Mouse (Mus musculus): Measurements from ENCODE around the gene Ipo4. TPM values are rescaled to one million over a fixed set of nuclear protein-coding genes. Genes with fewer than 3 reads are reported as not detected.

The Ipo4 gene
- 23.0 and 64.0 TPM in 2 replicates for total RNA-seq (2017)

DNA sequence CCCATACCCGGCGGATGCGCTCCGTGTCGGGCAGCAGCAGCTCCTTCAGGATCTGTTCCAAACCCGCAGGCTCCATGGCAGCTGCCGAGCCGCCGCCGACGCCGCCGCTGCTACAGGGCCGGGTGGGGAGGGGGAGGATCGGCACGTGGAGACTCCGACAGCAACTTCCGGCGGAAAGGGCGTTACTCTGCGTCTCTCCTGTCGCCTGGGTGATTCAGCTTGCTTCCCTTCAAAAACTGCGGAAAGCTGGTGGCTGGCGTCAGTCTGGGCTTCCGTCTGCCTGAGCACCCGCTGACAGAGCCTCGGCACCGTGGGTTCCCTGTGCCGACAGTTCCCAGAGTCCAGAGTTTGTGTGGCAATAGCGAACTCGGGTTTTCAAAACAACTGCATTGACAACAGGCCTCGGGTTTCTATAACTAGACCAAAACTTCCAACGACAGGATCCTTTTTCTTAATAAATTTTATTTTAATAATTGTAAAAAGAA is at the start of gene Ipo4:
Gene Ipo4, minus strand, starts transcription at position 435 of the 485 bp plus-strand sequence.
- ATAC-seq (replicated peaks; ENCODE audit: low read depth, poor library complexity, severe bottlenecking): peak; percentile 96

DNA sequence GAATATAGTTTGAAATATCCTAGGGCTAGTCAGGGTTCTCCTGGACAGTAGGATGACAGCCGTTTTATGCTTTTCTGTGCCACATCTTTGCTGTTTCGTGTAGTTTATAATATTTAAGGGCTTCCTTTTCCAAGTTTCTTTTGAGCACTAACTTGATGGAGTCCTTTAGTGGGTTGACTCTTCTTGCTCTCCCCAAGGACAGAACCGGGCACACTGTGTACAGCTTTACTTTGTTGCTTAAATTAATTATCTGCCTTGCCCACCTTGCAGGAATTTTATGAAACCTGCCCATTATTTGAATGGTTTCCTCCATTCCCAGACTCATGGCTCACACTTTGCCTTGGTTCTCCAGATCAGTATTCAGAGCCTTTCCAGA is 46.3 kb upstream of the Ipo4 start:
- no peak for ATAC-seq (replicated peaks; ENCODE audit: low read depth, poor library complexity, severe bottlenecking)

DNA sequence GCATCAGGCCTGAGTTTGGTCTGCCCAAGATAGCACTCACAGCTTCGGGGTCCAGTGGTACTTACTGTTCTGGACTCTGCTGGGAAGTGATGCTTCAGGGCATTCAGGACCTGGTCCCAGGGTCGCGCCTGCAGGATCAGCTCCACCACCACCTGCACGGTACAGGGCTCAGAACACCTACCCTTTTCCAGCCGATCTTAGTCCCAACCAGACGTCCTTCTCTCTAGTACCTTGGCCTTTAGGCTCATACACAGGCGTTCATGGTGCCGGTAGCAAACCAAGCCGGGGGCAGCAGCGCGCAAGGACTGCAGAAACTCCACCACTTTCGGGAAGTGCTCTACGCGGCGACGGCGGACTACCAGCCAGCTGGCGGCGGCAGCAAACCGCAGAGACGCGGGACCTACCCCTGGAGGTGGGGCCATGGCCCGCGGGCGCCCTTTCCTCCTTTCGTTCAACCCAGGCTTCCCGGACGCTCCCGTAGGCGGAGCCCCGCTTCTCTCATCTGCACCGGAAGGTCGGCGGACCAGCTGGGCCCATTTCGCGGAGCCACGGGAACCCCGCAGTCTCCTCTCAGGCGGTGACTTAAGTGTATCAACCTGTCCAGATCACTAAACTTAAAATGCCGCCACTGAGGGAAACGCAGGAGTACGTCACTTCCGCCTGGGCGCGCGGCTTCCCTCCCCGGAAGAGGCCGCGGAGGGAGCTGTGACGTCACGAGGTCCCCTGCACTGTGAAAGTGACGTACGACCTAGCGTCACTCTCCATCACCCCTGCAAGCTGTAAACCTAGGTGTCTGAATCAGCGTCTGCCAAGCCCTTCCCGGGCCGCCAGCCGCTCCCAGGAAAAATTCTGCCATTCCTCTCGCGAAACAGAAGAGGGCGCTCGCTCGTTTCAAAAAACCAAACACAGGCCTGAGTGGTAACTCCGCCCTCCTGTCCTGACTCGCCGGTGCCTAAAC is 45.7 kb upstream of the Ipo4 start, which contains the start of gene Tinf2:
Gene Tinf2, minus strand, starts transcription at position 661 of the 958 bp plus-strand sequence.
- peak; percentile 94 for ATAC-seq (replicated peaks; ENCODE audit: low read depth, poor library complexity, severe bottlenecking)

DNA sequence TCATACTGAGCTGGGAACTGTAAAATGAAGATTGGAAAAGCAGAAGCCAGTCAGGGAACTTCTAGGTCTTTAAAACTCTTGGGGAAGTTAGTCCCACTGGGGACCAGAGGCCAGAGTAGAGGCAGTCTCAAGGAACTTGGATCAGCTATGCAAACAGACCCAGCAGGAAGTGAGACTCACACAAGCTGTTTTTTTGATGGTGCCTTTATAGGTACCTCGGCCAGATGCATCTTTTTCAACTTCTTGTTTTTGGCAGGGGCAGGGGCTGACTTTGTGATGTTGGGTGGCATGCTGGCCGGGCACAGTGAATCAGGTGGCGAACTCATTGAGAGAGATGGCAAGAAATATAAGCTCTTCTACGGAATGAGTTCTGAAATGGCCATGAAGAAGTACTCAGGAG is 41.9 kb upstream of the Ipo4 start:
- ATAC-seq (replicated peaks; ENCODE audit: low read depth, poor library complexity, severe bottlenecking): no peak

DNA sequence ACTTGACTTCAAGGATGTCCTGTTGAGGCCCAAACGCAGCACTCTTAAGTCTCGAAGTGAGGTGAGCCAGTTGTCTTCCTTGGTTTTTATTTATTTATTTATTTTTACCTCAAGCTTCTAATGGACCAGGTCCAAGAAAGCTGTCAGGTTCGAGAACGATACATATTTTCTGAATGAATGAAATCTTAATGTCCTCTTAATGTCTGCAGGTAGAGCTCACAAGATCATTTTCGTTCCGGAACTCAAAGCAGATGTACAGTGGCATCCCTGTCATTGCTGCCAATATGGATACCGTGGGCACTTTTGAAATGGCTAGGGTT is 36.9 kb upstream of the Ipo4 start:
- ATAC-seq (replicated peaks; ENCODE audit: low read depth, poor library complexity, severe bottlenecking): no peak

DNA sequence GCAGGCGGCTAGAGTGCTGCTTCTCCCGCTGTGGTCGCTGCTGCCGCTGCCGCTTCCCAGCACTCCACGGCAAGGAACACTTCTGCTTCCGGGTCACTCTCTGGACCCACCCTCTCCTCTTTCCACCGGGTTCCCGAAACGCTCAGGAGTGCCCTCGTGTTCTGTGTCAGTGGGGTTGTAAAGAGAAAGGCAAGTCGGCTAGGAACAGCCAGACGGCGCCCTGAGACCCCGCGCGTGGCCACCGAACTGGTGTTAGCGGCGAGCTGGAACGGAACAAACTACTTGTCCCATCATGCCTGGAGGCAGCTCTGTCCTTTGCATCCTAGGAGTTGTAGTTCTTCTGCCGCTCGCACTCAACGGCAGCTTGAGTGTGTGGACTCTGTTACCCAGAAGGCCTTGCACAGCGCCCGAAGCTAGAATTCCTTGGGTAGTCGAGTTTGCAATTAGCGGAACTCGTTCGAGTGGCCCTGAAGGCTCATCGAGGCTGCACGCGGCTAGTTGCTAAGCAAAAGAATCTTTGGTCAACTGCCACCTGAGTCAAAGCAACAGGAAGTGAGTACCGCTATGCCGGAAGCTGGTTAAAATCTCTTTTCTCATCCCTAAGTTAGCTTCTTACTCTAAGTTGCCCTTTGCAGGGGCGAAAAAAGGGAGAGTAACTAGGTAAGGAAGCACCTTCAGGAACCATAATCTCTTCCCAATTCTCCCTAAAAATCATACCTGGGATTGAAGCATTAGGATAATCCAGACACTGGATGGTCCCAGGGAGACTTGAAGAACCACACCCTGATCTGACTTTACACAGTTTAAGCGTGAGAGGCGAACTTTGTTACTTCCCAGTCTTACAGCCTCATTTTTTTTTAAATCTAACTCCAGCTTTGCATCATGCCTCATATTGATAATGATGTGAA is 36.3 kb upstream of the Ipo4 start, which contains the start of the genes Gmpr2 and Nedd8:
Gene Gmpr2, plus strand, starts transcription at position 109 of the 908 bp plus-strand sequence.
Gene Nedd8, minus strand, starts transcription at position 292 of the 908 bp plus-strand sequence.
- peak; percentile 99 for ATAC-seq (replicated peaks; ENCODE audit: low read depth, poor library complexity, severe bottlenecking)

DNA sequence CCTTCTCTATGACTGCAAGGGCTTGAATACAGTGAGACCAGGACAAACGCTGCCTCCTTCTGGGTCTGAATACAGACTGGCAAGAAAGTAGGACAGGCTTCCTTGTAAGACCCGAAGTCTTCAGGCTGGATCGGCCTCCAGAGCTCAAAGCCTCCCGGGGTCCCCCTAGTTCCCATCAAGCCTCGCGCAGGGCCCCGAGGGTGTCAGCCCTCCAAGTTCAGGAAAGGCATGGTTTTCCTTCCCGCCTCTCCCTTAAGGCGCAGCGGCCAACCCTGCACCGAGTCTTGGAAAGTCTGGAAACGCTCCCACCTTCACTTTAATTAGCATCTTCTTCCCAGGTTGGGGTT is 35.7 kb upstream of the Ipo4 start:
- peak; percentile 12; the same call in 1 of the 2 replicates for ATAC-seq (replicated peaks; ENCODE audit: low read depth, poor library complexity, severe bottlenecking)

DNA sequence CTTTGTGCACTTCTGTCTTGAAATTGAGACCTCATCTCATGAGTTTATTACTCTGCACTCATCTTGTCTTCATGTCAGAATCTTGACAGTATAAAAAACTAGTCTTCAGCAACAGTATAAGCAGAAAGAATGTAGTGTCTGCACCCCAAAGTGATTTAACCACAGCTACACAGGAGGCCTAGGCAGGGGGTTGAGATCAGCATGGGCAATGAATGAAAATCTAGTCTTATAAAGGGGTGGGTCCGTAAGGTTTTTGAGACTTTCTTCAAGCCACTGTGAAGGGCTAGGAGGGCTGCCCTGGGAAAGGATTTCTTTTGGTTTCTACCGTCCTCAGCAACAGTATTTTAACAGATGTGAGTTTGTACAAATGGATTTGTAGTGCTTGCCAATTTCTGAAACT is 24.9 kb upstream of the Ipo4 start:
- ATAC-seq (replicated peaks; ENCODE audit: low read depth, poor library complexity, severe bottlenecking): peak; percentile 13; the same call in 1 of the 2 replicates

DNA sequence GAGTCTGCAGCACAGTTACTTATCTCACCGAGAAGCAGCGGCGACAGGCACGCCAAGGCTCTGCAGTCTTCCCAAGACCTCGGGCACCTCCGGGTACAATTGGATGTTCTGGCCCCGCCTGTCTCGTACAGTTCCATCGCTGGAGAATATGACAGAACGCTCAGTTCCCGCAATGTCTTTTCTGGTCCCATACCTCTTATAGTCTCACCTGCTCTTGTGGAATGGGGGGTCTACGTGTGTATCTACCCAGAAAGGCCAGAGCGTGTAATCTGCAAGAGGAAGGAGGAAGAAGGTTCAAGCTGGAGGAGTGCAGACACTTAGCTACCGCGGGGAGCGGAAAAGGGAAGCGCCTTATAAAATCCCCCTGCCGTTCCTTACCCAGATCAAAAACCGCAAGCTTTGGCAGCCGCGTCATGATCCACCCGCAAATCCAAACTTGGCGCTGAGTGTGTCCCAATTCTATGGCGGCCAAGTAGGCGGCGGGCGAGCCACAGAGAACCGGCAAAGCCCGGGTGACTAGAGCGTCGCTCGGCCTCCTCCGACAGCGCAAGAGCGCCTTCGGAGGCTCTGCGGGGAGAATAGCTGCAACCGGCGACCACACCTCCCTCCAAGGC is 24.3 kb upstream of the Ipo4 start, which contains the start of gene Mdp1:
Gene Mdp1, minus strand, starts transcription at position 549 of the 614 bp plus-strand sequence.
- ATAC-seq (replicated peaks; ENCODE audit: low read depth, poor library complexity, severe bottlenecking): peak; percentile 97

DNA sequence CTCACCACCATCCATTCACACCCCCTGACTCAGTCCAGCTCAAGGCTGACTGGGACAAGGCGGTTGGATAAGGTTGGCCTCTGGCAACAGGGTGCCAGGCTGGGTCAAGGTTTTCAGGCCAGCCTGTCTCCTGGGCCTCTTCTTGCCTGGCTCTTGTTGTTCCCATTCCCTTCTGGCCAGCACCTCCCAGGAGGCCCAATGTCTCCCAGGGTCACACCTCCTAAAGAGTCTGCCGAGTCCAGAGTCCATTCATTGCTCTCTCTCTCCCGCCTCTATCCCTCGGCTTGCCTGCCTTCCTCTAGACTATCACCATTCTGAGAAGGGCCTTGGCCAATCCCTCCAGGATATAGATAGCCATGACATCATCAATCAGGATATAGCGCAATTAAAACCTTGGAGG is 22.3 kb upstream of the Ipo4 start:
- no peak for ATAC-seq (replicated peaks; ENCODE audit: low read depth, poor library complexity, severe bottlenecking)

DNA sequence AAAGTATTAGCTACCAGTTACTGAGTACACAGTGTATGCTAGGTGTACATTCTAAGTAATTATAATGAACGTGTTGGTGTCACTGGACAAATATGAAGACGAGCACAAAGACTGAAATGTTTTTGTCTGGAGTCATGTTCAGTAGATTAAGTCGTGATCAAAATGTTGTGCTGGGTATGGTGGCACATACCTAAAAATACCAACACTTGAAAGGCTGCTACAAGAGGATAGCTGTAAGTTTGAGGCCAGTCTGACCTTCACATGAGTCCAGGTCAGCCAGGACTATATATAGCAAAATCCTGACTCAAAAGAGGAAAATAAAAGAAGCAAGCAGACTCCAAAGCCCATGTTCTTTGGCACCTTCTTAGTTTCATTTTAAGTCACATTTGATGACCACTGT is 21.2 kb upstream of the Ipo4 start:
- ATAC-seq (replicated peaks; ENCODE audit: low read depth, poor library complexity, severe bottlenecking): no peak

DNA sequence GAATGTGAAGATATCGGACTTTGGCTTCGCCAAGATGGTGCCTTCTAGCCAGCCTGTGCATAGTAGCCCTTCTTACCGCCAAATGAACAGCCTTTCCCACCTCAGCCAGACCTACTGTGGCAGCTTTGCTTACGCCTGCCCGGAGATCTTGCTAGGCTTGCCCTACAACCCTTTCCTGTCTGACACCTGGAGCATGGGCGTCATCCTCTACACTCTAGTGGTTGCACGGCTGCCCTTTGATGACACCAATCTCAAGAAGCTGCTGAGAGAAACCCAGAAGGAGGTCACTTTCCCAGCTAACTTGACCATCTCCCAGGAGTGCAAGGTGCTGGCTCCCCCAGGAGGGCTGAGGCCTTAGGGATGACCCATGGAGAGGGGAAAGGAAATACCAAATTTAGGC is 15.8 kb upstream of the Ipo4 start:
- ATAC-seq (replicated peaks; ENCODE audit: low read depth, poor library complexity, severe bottlenecking): no peak

DNA sequence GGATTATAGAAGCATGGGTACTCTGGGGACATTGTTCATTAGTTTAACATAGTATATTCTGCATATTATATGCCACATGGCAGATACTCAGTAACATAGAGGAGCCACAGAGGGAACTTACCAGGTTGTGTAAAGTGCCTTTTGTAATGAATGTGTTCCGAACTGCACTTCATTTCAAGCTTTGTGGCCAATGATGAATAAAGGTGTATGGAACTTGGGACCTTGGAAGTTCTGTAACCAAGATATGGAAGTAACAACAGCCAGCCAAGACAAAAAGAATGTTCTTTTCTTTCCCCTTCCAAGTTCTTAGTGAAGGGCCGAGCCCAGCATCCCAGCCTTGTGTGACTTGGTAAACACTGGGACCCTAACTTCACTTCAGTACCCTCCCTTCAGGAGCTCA is 14.1 kb upstream of the Ipo4 start, which contains the start of gene Tssk4:
Gene Tssk4, plus strand, starts transcription at position 301 of the 400 bp plus-strand sequence.
- no peak for ATAC-seq (replicated peaks; ENCODE audit: low read depth, poor library complexity, severe bottlenecking)

DNA sequence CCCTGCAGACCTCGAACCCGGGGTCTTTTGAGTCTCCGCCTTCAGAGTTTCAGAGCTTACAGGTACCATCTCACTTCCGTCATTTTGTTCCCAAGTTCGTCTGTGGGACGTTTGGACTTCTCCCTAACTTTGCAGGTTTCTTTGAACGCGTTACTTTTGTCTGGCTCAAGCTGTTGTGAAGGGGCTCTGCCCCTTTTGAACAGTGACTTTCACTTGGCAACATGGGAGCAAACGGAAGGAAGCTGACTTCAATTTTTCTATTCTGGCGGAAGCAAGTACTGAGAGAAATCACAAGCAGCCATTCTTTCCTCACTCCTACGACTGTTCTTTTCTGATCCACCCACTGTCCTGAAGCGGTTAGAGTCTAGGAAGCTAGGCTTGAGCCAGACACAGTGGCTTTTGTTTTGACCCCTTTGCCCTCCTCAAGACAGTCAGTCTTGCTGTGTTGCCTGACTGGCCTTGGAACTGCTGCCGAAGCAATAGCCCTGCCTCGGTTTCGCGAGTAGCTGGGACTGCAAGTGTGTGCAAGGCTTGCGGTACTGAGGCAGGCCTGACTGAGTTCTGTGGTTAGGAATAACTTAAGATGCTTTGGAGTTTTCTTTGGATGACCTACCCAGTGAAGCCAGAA is 8.6 kb upstream of the Ipo4 start:
- ATAC-seq (replicated peaks; ENCODE audit: low read depth, poor library complexity, severe bottlenecking): peak; percentile 10; the same call in 1 of the 2 replicates

DNA sequence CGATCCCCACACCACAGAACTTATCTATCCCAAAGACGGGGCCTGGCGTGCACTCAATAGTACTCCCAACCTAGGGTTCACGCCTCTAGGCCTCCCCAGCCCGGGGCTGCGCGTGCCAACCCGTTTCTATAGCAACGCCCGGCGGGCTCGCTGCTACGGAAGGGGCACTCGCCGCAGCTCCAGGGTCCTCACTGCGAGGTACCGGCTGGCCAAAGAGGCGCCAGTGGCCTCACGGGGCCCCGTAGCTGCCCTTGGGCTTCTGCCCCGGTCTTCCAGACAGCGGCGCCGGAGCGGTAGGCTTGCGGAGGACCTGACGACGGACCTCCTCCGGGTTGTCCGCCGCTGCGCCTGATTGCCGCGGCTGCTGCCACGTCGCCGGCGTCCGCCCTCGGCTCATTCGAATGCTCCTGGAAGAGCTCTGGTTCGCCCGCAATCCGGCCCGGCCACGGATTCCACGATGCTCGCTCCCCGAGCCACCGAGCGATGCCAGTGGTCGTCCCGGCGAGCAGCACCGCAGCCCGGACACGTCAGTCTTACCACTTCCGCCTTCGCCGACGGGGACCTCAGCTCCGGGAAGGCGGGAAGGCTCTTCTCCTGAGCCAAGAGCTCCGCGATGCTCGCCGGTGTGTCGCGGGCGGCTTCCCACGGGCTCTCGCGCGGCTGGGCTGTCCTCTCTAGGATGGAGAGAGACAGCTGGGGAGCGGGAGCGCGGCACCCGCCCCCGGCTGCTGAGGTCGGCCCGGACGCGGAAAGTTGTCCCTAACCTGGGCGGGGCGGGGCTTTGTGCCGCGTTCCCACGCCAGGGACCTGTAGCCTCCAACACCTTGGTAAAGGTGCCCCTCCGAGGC is 7.5 kb upstream of the Ipo4 start, which contains the start of gene Tm9sf1:
Gene Tm9sf1, minus strand, starts transcription at position 747 of the 848 bp plus-strand sequence.
- ATAC-seq (replicated peaks; ENCODE audit: low read depth, poor library complexity, severe bottlenecking): peak; percentile 75

DNA sequence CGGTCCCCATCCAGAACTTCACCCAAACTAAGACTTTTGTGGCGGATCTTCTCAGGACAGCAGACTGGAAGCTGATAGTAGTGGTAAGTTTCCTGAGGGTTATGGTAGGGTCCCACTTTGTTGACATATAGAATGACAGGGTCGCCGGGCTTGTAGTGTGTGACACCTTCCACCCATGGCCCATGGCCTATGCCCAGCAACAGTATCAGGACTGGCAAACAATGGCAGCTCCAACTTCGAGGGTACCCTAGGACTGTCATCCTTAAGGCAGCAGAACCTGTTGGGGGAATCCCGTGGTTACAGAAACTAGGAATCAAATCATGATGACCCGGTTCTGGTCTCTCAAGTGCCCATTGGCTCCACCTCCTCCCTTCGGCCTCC is 6.9 kb upstream of the Ipo4 start:
- no peak for ATAC-seq (replicated peaks; ENCODE audit: low read depth, poor library complexity, severe bottlenecking)

DNA sequence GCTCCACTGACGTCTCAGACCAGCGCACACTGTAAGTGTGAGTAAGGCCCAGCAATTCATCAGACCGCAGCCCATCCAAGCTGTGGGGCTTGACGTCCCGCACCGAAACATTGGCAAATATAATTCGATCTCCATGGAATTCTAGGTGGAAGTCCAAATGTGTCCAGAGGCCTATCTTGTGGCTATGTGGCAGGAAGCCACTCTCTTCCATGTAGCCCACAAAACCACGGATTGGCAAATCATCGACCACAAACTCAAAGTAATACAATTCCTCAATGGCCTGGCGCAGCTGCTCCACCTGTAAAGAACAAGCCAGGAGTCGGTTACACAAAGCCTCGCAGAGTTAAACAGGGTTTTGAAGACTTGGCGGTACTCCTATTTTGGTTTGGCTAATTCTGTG is 5.5 kb upstream of the Ipo4 start:
- no peak for ATAC-seq (replicated peaks; ENCODE audit: low read depth, poor library complexity, severe bottlenecking)

DNA sequence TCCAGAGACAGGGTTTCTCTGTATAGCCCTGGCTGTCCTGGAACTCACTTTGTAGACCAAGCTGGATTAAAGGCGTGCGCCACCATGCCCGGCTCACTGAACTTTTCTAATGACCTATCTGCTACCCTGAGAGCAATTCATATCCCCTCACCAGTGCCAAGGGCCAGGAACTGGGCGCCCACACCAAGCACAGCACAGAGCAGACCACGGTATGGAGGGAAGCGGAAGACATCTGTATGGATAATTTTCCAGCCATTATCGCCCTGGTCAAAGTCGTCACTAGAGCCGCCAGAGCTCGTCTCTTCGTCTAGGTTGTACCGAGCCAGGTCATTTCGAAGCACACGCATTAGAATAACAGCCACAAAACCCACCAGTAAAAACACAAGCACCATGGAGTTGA is 5.1 kb upstream of the Ipo4 start:
- ATAC-seq (replicated peaks; ENCODE audit: low read depth, poor library complexity, severe bottlenecking): no peak

DNA sequence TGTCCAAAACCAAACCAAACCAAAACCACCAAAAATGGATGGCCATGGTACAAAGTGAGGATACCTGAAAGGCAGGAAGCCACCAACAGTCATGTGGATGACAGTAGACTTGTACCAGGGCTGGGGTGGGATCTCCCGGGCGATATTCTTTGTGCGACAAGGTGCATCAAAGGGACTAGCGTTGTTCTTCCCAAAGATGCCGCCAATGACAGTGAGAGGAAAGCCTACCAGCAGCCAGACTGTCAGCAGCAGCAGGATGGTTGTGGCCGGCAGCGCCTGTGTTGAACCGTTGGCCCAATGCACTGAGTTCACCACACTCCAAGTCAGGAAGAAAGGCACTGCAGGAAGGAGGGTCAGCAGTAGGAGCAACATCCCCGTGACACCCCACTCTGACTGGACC is 2.0 kb upstream of the Ipo4 start, which contains the start of gene Gm49378:
Gene Gm49378, minus strand, starts transcription at position 101 of the 400 bp plus-strand sequence.
- no peak for ATAC-seq (replicated peaks; ENCODE audit: low read depth, poor library complexity, severe bottlenecking)

Data from common myeloid progenitor, adult 5-6 weeks (primary cell).